Mouse (Mus musculus) cerebellum, adult 11 months (tissue): Measurements from ENCODE around the gene Ugdh.
"Not testable (repeated sequence)": the region's sequence is repeated elsewhere in the genome, so short reads cannot be mapped to it uniquely, and the experiment has no call there.

ENCODE experiments used
- DNase-seq: peaks from one replicate; pipeline ENCODE4 v3.0.0; 2022

The Ugdh gene

GRCm38 (mm10) chr5:65435806-65436561 is at the start of gene Ugdh:
Ugdh (minus strand) TSS chr5:65435949.
- DNase-seq, result peak; percentile 97

GRCm38 (mm10) chr5:65482996-65483395 is 47.2 kb upstream of the Ugdh start:
- no peak for DNase-seq

GRCm38 (mm10) chr5:65480511-65480910 is 44.8 kb upstream of the Ugdh start:
- DNase-seq, result no peak

GRCm38 (mm10) chr5:65479681-65480445 is 44.1 kb upstream of the Ugdh start:
- DNase-seq, result no peak

- no peak for DNase-seq
Measured at GRCm38 (mm10) chr5:65478224-65478623, 42.5 kb upstream of the Ugdh start.

GRCm38 (mm10) chr5:65476739-65477138 is 41.0 kb upstream of the Ugdh start:
- not testable (repeated sequence) for DNase-seq

- no peak for DNase-seq
Measured at GRCm38 (mm10) chr5:65475806-65476205, 40.1 kb upstream of the Ugdh start.

GRCm38 (mm10) chr5:65469766-65470165 is 34.0 kb upstream of the Ugdh start:
- no peak for DNase-seq

GRCm38 (mm10) chr5:65466911-65467310 is 31.2 kb upstream of the Ugdh start:
- no peak for DNase-seq

GRCm38 (mm10) chr5:65460361-65460760 is 24.6 kb upstream of the Ugdh start:
- no peak for DNase-seq

GRCm38 (mm10) chr5:65459454-65459853 is 23.7 kb upstream of the Ugdh start:
- DNase-seq, result no peak

- no peak for DNase-seq
Measured at GRCm38 (mm10) chr5:65457846-65458245, 22.1 kb upstream of the Ugdh start.

GRCm38 (mm10) chr5:65457086-65457827 is 21.5 kb upstream of the Ugdh start:
- no peak for DNase-seq

- DNase-seq, result no peak
Measured at GRCm38 (mm10) chr5:65454771-65455170, 19.0 kb upstream of the Ugdh start.

GRCm38 (mm10) chr5:65448941-65449340 is 13.2 kb upstream of the Ugdh start:
- DNase-seq, result no peak

- peak; percentile 79 for DNase-seq
Measured at GRCm38 (mm10) chr5:65447826-65448225, 12.1 kb upstream of the Ugdh start.

GRCm38 (mm10) chr5:65446756-65447155 is 11.0 kb upstream of the Ugdh start:
- no peak for DNase-seq

GRCm38 (mm10) chr5:65444981-65445380 is 9.2 kb upstream of the Ugdh start:
- DNase-seq, result no peak

GRCm38 (mm10) chr5:65438041-65438440 is 2.3 kb upstream of the Ugdh start:
- DNase-seq, result no peak

- DNase-seq, result no peak
Measured at GRCm38 (mm10) chr5:65435363-65435805, 365 bp downstream of the Ugdh start.

GRCm38 (mm10) chr5:65434471-65435362 is 1.0 kb downstream of the Ugdh start:
- no peak for DNase-seq

GRCm38 (mm10) chr5:65429441-65429840 is 6.3 kb downstream of the Ugdh start:
- DNase-seq, result no peak
